Mouse (Mus musculus): ENCODE measurements around the gene Sdf2.

Gene Sdf2

DNA sequence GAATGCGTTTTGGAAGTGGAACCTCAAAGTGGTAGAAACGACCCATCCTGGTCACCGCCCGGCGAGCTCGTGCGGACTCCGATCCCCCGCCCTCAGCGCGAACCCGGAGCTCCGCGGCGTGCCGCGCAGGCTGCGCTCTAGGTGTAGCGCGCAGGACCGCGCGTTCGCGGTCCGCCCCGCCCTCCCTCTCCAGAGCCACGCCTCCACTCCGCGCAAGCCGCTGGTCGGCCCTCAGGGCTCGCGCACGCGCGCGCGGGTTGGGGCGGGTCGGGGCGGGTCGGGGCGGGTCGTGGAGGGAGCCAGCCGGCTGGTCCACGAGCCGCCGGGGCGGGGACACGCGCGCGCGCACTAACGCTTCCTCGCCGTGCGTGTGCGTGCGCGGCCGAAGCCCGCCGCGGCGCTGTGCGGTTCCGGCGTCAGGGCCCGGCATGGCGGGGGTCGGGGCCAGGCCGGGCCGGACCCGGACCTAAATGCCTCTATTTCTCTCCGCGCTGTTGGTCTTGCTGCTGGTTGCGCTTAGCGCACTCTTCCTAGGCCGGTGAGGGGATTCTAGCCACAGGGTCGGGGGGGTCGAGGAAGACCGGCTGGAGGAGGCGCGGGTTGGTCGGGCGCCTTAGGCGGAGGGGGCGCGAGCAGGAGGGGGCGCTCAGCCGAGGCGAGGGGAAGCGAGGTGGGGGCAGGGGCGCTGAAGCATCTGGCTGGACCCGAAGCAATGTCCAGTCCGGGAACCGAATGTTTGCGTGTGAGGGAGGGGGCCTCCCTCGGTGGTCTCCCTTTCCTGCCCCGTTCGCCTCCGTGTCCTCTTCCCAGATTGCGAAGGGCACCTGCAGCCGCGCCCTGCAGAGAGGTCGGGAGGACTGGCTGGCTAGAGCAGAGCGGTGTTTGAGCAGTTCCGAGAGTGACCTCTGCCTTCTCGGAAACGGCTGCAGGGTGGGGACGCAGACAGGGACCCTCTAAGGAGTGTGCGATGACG, 16.1 kb downstream of the Sdf2 start, which contains the start of gene 2610507B11Rik:
Gene 2610507B11Rik (plus strand): TSS at position 373 of the 973 bp plus-strand sequence.
- peak; percentile 99 for DNase-seq (ENCODE audit: low read depth, low spot score)

GRCm38 (mm10) chr11:78262550-78262949, 17.0 kb downstream of the Sdf2 start:
- DNase-seq (ENCODE audit: low read depth, low spot score) = peak; percentile 89

- no peak for DNase-seq (ENCODE audit: low read depth, low spot score)
These were observed 20.0 kb downstream of the Sdf2 start for GRCm38 (mm10) chr11:78265571-78265970.

DNA sequence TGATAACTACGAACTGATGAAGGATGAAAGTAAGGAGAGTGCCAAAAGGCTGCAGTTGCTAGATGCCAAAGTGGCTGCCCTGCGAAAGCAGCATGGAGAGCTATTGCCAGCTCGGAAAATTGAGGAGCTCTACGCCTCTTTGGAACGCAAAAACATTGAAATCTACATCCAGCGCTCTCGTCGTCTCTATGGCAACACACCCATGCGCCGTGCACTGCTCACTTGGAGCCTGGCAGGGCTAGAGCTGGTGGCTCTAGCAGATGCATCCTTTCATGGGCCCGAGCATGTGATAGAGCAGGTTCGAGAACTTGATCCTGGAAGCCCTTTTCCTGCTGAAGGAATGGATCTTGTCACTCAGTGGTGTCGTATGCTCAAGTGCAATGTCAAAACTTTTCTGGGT, 26.4 kb downstream of the Sdf2 start:
- DNase-seq (ENCODE audit: low read depth, low spot score) = no peak

DNA sequence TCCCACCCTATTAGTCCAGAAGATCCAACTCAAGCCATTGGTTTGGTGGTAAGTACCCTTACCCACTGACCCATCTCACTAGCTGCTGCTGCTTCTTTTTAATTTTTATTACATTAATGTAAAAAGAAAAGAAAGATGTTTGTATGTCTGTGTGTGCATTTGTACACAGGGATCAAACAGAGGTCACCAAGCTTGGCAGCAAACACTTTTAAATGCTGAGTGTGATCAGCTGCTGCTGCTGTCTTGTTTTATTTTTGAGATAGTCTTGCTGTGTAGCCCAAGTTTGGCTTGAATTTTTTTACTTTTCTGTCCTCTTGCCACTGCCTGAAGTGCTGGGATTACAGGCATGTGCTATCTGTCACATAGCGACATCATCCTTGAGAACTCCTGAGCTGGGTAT, 30.1 kb downstream of the Sdf2 start:
- no peak for DNase-seq (ENCODE audit: low read depth, low spot score)

DNA sequence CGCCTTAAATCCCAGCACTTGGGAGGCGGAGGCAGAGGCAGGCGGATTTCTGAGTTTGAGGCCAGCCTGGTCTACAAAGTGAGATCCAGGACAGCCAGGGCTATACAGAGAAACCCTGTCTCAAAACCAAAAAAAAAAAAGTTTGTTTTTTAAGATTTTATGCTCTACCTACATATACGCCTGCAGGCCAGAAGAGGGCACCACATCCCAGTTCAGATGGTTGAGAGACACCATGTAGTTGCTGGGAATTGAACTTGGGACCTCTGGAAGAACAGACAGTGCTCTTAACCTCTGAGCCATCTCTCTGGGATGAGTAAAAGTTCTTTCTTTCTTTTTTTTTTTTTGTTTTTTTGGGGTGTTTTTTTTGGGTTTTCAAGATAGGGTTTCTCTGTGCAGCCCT, 30.6 kb downstream of the Sdf2 start:
- DNase-seq (ENCODE audit: low read depth, low spot score) = peak; percentile 70

DNA sequence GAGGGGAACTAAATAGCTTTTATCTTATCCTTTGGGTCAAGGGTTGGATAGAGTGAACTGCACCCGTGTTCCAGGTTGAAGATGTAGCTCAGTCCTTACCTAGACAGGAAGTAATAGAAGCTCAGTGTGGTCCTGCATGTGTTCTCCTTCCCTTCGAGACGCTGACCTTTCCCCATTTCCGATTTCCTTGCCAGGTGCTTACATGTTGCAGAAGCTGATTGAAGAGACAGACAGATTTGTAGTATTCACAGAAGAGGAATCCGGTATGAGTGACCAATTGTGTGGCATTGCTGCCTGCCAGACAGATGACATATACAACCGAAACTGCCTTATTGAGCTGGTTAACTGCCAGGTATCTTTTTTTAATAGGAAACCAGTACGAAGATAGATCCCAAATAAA, 33.3 kb downstream of the Sdf2 start:
- no peak for DNase-seq (ENCODE audit: low read depth, low spot score)

GRCm38 (mm10) chr11:78279586-78279985, 34.0 kb downstream of the Sdf2 start:
- DNase-seq (ENCODE audit: low read depth, low spot score) = no peak

DNA sequence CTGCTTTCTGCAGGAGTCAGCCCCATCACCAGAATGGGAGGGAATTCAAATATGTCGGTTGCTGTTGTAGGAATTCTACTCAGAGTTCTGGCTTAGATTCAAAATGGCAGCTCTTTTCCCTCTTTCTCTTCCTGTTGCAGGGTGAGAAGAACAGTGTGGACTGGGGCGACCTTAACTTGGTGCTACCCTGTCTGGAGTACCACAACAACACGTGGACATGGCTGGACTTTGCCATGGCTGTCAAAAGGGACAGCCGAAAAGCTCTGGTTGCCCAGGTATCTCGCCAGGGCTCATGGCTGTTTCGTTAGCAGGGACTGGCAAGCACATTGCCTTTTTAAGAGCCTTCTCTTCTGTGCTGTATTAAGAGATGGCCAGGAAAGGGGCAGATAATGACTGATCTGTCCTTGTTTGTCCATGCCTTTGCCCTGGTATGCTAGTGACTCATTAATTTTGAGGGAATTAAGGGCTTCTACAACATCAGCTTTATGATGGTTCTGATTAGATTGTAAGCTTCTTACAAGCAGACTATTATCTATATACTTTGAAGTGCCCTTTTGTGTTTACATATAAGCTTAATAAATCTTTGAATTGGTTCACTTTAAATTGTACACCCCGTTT, 43.7 kb downstream of the Sdf2 start:
- no peak for DNase-seq (ENCODE audit: low read depth, low spot score)

- DNase-seq (ENCODE audit: low read depth, low spot score) = no peak
These were observed 45.1 kb downstream of the Sdf2 start, which contains the start of gene BC030499 for GRCm38 (mm10) chr11:78290654-78291053. BC030499 (plus strand) TSS chr11:78290841.

DNA sequence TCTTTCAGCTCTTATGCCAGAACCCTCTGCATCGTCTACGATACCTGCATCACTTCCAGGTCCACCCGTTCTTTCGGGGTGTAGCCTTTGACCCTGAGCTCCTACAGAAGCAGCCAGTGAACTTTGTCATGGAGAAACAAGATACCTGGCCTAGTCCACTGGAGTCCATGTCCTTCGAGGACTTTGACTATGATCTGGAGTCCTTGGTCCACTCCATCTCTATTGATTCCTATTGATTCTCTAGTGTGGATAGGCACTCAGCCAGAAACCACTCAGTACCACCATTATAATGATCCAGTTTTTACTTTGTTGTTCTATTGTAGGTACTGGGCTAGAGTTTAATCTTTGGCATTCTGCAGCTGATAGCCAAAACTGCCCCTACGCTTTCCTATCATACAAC, 49.0 kb downstream of the Sdf2 start:
- no peak for DNase-seq (ENCODE audit: low read depth, low spot score)

GRCm38 (mm10) chr11:78300917-78301316, 55.4 kb downstream of the Sdf2 start:
- no peak for DNase-seq (ENCODE audit: low read depth, low spot score)

DNA sequence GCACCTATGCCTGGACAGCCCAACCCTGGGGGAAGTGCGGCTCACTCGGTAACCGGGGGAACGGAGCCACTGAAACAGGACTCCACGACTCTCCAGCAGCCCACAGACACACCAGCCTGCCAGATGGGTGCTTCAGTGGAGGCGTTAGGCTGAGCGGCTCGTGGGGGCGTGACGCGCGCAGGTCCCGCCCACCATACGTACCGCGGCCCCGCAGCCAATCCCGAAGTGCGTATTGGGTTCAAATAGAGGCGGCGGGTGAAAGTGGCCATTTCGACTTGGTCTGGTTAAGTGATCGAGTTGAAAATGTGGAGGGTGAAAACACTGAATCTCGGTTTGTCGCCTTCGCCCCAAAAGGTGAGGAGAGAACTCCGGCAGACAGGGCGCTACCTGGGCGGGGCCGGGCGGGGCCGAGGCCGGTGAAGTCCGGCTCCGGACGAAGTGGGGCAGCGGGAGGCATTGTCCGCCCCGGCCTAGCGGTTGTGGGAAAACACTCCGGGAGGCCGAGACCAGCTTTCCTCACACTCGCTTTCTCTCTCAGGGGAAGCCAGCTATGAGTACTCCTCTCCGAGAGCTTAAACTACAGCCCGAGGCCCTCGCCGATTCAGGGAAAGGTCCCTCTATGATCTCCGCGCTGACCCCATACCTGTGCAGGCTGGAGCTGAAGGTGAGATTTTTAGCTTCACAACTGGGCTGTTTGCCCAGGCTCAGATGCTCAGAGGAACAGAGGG, 56.0 kb downstream of the Sdf2 start, which contains the start of gene Spag5:
Gene Spag5 (plus strand): TSS at position 173 of the 728 bp plus-strand sequence.
- DNase-seq (ENCODE audit: low read depth, low spot score) = peak; percentile 96
